Mouse (Mus musculus): ENCODE measurements around the gene Lyrm9.

The Lyrm9 gene

DNA sequence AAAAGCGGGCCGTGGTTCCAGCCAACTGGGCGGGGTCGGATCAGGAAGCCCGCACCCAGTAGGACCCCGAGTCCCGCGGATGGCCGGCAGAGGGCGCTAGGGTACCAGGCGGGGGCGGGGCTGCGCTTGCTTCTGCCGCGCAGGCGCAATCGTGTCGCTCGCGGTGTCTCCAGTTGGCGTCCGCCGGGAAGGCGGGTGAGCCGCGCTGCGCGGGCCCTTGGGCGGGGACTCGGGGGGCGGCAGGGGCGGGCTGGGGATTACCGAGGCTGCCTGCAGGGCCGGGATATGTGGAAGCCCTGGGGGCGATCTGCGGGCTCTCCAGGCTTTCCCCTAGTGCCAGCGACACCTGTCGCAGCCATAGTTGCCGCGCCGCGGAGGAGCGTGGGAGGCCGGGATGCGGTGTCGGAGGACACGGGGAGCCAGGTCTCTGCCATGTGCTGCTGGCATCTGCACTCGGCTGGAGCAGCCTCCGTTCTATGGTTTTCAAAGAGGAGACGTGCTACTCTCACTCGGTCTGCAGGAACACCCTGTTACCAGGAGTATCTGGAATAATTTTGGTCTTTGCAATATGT lies at the start of gene Lyrm9:
Gene Lyrm9, plus strand, starts transcription at position 143 of the 572 bp plus-strand sequence.
- DNase-seq (ENCODE audit: inconsistent age in 2 of 2, low spot score in 1 of 2) = peak; percentile 97 to 100

DNA sequence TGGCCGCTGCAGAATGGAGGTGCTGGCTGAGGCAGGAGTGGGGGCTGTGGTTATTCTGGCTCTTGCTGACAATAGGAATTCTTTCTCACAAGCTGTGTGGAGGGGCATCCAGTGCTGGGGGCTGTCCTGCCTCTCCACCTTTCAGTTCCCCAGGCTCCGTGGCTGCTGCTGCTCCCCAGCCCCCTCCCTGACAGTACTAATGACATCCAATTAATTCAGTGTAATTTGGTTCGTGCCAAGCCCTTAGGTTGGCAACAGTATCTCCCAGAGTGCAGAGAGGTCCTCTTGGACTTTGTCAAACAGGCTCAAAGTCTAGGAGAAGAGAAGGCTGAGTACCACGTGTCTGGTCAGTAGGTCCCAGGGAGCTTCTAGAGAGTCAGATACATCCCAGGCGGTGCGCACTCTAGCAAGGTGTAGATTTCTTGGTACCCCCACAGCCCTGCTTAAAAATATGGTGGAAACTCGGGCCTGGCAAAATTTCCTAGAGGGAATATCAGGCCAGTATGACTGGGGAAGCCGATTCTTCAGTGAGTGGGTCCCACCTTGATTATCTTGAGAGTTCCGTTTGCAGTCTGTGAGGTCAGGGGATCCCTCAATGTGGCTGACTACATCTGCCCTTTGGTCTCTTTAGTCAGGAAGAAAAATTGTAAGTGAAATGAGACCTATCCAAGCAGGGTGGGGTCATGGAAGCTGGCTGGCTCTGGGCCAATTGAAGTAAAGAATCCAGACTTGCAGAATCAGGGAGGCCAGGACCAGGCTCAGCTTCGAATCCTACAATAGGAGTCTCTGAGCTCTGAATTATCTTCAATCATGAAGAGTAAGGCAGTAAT lies 48.3 kb upstream of the Lyrm9 start:
- peak in 1 of 2 experiments; percentile 26 for DNase-seq (ENCODE audit: inconsistent age in 2 of 2, low spot score in 1 of 2)

DNA sequence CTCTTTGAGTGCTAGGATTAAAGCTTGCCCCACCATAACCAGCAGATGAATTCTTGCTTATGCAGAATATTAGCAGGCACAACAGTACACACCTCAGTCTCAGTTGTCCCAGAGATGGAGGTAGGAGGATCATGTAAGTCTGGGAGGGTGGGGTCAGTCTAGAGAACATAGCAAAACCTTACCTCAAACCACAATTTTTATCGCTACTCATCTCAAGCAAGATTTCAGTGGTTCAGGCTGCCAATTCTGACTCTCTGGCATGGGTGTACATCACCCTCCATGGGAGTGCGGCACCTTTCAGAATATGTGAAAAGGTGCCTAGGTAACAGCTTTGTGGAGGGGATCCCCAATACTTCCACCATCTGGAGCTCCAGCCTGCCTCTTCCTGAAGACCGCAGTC lies 46.4 kb upstream of the Lyrm9 start:
- DNase-seq (ENCODE audit: inconsistent age in 2 of 2, low spot score in 1 of 2) = no peak

DNA sequence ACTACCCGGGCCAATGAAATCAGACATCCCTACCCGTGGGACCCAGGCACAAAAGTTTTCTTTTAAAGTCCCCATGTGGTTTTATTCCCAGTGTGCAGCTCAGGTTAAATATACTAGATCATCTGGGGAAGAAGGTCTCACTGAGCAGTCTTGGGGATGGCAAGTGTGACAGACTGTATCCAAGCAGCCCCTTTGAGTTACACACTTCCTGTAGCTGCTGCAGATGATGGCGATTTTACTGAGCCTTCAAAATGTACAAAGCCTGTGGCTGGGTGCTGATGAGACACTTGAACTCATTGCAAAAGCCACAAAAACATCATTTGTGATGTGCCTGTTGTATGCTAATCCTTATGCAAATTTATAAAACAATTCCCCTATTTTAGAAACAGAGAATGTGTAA lies 45.8 kb upstream of the Lyrm9 start:
- DNase-seq (ENCODE audit: inconsistent age in 2 of 2, low spot score in 1 of 2) = peak in 1 of 2 experiments; percentile 23

DNA sequence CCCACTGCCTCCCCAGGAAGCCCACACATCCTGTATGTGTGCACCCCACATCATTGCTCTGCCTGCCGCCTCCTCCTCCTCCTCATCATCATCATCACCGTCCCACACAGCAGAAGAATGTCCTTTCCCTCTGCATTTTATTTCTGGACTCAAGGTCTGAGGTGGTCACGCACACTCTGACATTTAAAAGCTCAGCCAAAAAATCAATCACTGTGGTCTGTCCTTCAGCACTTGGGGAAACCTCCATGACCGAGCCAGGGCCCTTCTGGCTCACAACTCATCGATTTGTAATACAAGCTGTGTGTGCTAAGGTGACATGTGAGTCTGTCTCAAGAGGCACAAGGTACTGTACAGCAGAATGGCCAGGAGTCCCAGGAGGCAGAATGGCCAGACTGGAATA lies 44.1 kb upstream of the Lyrm9 start:
- DNase-seq (ENCODE audit: inconsistent age in 2 of 2, low spot score in 1 of 2) = peak; percentile 86 to 93

DNA sequence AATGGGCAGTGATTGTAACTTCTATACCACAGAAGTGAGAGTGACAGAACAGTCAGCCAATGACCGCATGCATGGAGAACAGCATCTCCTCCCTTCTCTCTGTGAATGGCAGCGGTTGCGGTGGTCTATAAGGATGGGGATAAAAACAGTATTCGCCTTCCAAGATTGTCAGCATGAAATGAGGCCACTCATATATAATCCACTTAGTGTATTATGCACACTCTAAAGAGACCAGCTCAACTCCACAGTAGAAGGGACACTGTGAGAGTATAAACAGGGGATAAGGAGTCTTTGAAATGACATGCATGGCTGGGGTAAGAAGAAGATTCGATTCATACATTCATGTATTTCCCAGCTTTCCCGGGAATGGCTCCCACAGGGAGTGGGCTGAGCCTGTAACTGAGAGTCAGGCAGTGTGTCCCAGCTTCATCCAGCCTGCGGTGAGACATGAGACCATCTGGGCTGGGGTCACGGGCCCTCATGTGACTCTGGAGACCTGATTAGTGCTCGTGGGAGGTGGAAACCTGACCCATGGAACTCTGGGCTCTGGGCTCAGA lies 43.5 kb upstream of the Lyrm9 start:
- DNase-seq (ENCODE audit: inconsistent age in 2 of 2, low spot score in 1 of 2) = peak; percentile 24 to 56

DNA sequence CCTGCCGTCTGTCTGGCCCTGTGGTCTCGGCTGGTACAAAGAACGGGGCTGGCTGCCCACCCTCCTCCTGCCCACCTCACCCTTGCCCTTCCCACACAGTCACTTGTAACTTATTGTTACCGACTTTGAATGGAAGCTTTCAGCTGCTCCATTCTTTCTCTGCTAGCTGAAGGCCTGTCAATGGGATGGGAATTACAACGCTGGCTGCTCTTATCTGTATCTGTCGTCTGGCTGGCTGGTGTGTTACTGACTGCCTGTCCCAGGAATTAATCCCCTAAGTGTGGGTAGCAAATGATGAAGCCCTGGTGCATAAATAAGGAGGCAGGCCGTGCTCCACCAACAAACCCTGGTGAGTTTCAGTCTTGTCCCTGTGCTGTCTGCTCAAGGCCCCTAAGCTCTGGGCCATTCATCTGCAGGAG lies 40.4 kb upstream of the Lyrm9 start:
- peak; percentile 29 to 72 for DNase-seq (ENCODE audit: inconsistent age in 2 of 2, low spot score in 1 of 2)

DNA sequence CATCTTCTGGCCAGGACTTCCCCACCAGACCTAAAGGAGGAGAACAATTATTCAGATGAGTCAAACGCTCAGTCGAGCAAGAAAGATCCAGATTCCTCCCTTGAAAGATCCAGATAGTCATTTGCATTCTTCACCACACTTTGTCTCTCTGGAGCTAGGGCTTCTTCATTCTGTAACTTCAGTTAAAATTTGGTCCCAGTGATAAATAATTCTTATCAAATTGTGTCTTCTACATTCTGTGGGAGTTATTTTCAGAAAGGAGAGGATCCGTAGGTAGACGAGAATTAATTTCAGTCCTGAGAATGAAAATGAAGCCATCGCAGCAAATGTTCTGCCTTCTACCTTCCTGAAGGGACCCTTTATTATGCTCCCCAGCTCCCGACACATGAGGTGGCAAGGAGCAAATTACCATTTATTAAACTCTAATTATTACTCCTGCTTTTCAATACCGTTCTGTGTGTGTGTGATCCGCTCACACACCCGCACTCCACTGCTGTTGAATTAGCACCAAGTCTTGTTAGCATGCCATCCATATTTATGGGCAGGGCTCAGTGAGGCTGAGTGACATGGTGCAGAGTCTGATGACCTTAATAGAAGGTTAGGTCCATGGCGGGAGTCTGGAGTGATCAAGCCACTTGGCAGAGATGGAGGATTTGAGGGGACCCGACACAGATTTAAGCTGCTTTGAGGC lies 36.9 kb upstream of the Lyrm9 start:
- DNase-seq (ENCODE audit: inconsistent age in 2 of 2, low spot score in 1 of 2) = no peak

DNA sequence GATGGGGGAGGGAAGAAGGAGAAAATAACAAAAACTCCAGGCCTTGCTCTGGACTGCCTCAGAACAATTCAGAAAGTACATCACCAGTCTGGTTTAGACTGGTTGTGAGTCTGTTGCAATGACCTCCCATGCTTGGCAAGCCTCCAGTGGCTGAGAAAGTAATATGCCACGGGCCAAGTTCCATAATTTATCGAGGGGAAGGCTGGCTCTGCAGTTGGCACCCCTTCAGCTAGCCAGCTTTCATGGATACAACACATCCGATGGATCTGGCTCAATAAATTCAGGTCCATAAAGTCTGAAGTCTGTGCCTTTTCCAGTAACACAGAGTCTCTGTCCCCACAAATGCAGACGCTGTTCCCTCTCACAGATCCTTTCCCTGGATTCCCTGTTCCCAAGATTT lies 34.8 kb upstream of the Lyrm9 start:
- DNase-seq (ENCODE audit: inconsistent age in 2 of 2, low spot score in 1 of 2) = peak; percentile 94 to 97

DNA sequence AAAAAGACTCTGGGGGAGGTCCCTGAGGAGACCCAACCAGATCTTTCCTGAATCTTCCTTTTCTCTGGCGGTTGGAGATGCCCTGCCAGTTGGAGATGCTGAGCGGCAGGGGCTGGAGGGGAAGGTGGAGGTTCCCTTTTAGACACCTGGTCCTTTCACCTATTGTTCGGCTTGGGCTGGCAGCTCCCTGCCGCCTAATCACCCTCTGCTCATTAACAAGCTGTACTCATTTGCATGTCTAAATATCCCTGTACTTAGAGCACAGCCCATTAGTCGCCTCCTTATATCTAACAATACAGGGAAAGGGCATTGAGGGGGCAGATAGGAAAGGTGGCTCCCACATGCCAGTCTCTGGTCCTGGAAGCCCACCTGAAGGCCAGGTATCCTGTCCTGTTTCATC lies 34.3 kb upstream of the Lyrm9 start:
- DNase-seq (ENCODE audit: inconsistent age in 2 of 2, low spot score in 1 of 2) = no peak

DNA sequence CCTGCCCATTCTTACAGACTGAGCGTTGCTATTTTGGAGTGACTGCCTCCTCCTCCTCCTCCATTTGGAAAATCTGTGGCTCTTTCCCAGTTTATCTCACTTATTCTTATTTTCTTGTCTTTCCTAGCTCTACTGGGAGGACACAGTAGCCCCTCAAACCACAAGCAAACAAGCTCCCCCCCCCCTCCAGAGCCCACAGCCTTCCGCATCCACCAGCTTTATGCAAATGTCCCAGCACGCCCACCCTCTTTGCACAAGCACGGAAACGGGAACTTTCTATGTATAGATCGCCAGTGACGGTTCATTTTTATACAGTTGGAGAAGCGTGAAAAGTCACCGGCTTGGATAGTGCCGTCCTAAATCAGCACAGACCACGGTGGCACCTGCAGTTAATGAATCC lies 33.9 kb upstream of the Lyrm9 start:
- DNase-seq (ENCODE audit: inconsistent age in 2 of 2, low spot score in 1 of 2) = no peak

DNA sequence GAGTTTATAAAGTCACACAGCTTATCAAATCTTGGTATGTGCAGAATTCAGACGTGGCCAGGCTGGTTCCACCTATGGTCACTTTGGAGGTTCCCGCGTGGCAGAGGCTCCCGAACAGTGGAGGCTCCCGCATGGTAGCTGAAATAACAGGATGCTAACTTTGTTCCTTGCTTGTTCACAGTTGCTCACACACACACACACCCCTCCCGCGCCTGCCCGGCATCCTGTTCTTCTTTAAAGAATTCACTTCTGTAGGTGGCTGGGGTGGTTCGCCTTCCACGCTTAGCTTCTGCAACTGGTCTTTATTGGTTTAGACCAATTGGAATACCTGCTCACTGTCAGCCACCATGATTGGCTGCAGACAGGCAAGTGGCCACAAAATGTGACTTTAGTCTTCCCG lies 33.3 kb upstream of the Lyrm9 start:
- DNase-seq (ENCODE audit: inconsistent age in 2 of 2, low spot score in 1 of 2) = no peak

DNA sequence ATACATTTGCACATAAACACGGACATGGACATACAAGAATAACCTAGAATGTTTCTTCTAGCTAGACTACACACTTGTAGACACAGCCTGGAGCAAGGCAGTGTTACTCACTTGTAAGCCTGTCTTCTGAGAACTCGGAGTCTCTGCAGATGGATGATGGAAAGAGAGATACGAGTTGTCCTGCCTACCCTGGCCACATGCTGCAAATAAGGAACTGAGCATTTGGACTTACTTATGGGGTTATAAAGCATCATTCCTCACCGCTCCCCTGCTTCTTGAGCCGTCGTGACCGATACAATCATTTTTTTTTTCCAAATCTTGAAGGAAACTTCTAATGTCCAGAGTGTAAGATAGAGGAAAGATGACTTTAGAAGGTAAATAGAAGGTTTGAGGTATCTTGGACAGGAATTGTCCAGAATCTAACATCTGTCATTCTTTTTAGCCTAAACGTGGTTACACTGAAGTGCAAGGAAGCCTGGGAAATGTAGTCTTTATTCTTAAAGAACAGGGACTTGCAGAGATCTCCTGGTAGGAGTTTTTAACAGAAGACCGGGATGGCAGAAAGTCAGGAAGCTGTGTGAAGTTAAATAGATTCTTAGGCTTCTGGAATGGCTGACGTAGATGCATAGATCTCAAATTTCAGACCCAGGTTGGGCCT lies 30.2 kb upstream of the Lyrm9 start:
- DNase-seq (ENCODE audit: inconsistent age in 2 of 2, low spot score in 1 of 2) = no peak

DNA sequence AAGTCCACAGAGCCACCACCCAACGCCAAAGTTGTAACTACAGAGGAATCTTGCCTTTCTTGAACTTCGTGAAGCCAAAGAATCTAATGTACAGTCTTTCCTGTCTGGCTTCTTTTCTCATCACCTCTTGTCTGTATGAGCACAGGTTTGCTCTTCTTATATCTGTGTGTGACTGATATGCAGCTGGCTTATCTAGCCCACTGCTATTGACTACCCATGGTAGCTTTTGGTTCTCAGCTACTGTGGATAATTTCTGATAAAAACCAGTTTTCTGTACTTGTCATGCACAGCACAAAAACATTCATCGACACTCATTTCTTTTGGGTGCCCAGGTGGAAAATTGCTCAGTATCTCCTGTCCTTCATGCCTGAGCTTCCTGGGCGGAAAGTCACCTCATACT lies 25.3 kb upstream of the Lyrm9 start:
- no peak for DNase-seq (ENCODE audit: inconsistent age in 2 of 2, low spot score in 1 of 2)

DNA sequence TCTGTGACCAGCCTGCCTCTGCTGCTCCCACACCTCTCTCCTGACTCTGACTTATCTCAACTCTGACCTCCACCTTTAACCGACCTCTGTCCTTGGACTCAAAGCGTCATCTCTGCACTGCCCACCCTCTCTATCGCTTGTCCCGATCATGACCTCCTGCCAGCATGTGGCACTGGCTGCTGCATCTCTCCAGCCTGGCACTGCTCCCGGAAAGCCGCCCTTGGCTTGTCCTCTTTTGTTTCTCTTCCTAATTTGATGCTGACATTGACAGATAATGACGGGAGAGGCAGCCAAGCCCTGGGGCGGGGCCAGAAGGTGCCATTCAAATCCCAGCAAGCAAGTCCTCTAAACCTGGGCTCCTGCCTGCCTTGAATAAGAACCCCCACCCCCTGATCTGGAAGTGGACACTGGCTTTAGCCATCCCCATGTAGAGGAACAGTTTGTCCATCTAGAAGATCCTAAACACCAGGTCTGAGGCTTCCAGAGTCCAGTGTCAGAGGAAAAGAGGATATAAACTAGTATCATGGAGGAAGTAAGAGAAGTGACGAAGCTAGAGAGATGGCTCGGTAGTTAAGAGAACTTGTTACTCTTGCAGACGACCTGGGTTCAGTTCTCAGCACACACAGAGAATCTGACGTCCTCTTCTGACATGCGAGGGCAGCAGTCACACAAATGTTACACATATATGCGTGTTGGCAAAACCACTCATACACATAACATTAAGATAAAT lies 22.6 kb upstream of the Lyrm9 start:
- peak; percentile 96 to 98 for DNase-seq (ENCODE audit: inconsistent age in 2 of 2, low spot score in 1 of 2)

DNA sequence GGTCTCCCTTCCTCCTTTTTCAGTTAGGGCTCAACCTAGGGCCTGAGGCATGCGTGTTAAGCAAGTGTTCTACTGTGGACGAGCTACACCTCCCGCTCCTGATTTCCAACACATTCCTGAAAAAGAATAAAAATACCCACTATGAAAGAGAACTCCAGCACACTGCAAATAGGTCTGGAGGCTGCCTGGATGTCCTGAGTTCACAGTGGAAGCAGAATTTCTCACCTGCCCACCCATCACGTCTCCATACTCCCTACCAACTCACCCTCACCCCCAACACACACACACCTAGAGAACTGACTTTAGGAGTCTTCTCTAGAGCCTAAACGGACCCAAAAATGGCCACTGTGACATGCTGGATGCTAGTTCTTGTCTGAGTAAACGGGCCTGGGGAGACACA lies 21.8 kb upstream of the Lyrm9 start:
- DNase-seq (ENCODE audit: inconsistent age in 2 of 2, low spot score in 1 of 2) = peak in 1 of 2 experiments; percentile 33

DNA sequence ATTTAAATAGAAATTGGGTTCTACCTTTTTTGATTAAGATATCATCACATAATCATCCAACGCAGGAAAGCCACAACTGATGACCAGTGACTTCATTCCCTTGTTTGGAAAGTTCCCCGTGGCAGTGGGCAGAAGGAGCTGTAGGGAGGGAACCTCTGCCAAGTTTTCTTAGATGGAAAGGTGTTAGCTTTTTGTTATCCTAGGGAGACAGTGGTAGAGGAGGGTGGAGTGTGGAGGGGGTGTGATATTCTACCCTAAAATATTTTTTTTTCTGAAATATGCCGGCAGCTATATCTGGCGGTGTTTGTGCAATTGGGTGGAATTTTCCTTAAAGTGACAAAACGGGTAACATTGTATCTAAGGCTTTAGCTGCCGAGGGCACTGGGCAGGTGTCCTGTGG lies 21.2 kb upstream of the Lyrm9 start:
- DNase-seq (ENCODE audit: inconsistent age in 2 of 2, low spot score in 1 of 2) = peak in 1 of 2 experiments; percentile 27

DNA sequence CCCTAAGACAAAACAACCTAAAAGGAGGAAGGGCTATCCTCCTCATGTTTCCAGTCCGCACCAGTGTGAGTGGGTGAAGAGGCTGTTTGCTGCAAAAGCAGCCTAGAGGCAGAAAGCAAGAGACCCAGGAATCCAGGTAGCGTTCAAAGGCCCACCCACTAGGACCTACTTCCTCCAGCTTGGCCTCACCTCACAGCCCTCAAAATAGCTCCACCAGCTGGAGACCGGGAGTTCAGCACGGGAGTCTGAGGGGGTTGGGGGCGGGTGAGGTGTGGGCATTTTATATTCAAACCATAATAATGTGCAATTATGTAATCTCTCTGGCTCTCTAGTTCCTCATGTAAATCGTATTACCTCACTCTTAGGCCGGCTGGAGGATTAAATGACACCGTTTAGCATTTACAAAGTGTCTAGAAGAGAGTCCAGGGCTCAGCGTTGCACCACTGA lies 20.7 kb upstream of the Lyrm9 start:
- peak in 1 of 2 experiments; percentile 48 for DNase-seq (ENCODE audit: inconsistent age in 2 of 2, low spot score in 1 of 2)

DNA sequence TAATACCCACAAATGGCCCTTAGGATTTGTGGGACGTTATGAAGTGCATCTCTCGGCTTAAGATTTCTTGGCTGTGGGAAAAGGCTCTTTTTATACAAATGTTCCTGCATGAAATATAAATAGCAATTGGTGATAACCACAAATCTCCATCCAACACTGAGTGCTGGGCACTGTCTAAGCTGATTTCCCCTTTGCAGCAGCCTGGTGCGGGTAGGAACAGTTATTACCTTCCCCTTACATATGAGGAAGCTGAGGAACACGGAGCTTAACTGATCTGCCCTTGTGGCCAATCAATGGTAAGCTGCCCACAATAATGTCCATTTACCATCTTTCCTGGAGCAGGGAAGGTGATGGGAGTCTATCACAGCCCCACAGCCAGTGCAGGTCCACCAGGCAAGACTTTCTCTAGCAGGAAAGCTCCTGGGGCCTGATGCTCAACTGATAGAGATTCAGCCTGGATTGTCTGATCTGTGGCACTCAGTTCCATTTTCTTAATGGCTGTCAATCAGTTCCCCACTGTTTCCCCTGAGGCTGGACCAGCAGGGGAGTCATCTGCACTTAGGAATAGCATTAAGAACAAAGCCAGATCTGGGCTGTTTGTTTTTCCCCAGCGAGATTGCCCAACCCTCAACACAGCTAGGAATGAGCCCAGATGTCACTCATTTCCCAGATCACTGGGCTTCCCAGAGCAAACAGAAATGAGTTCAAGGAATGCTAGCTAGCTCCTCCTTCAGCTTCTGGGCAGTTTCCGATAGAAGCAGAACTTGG lies 18.9 kb upstream of the Lyrm9 start:
- peak in 1 of 2 experiments; percentile 57 for DNase-seq (ENCODE audit: inconsistent age in 2 of 2, low spot score in 1 of 2)

DNA sequence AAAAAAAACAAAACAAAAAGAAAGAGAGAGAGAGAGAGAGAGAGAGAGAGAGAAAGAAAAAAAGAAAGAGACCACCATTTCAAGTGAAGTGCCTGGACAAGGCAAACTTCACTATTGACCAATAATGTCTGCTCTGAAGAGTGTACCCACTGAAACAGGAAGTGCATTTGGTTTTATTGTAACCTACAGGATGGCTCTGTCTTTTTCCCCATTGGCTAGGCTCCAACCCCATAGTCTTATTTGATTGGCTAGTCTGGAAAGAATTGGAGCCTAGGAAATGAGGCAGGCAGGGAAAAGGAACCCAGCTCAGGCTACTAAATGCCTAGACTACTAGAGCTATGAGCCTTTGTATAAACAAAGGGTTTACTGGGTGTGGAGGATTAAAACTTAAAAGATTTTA lies 17.0 kb upstream of the Lyrm9 start:
- DNase-seq (ENCODE audit: inconsistent age in 2 of 2, low spot score in 1 of 2) = no peak

All from adrenal gland, adult (tissue).